Mouse (Mus musculus): Measurements from ENCODE around the gene Gfm2. TPM values are rescaled to one million over a fixed set of nuclear protein-coding genes. Genes with fewer than 3 reads are reported as not detected.

Gfm2 gene
- total RNA-seq, 2 experiments from 2014 or later: 14.5 to 20.7 TPM

DNA sequence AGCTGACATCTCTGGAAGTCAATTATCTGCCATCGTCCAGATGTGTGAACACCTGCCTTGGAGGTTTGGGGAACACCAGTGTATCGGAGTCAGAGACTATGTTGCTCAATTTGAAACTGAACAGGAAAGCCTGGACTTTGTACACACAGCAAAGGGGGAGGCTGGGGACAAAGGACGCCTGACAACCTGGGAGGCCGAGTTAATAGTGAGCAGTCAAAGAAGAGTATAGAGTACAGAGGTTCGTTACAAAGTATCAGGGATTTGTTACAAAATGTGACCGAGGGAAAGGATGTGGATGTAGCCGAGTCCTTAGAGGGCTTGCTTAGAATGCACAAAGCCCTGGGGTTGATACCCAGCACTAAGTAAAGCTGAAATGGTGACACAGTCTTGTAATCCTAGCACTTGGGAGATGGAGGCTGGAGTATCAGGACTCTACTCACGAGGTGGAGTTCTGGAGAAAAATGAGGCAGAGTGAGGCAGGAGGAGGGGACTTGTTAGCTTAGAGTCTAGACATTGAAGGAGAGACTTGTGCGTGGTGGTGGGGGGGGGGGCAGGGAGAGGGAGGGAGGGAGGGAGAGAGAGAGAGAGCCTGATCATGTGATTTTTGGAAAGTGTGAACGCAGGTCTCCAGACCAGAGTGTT, 86.7 kb downstream of the Gfm2 start:
- no peak for ATAC-seq (ENCODE audit: poor library complexity, severe bottlenecking)

DNA sequence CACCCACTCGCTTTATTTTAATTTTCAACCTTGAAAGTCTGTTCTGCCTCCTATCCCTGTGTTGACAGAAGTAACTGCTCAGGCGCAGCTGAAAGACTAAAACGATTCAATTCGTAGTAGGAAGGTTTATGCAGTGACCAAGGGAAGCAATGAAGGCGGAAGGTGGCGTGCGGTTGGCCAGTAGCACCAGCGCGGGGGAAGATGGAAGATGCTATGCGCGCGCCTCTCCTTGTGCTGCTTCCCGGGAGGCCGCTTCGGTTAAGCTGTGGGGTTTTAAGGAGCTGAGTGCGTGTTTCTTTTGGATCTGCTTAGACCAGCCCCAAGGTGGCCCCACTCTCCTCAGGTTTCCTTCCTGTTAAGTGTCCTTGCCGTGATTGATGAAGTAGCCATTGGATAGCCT, 87.4 kb downstream of the Gfm2 start:
- no peak for ATAC-seq (ENCODE audit: poor library complexity, severe bottlenecking)

DNA sequence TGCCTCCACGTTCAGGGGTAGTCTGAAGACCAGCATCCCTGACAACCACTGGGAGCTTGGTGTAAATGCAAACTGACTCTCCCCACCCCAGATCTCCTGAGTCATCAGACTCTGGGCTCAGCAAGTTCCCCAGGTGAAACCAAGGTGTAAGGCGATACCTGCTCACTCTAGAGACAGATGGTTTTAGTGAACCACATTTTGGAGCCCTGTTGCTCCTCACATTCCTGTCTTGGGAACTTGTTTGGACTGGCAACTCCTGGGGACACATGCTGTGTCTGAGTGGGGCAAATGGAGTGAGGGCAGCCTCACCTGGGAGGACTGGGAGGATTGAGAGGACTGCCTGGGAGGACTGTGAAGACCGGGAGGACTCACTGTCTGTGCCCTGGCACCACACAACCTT, 90.1 kb downstream of the Gfm2 start:
- ATAC-seq (ENCODE audit: poor library complexity, severe bottlenecking): no peak

DNA sequence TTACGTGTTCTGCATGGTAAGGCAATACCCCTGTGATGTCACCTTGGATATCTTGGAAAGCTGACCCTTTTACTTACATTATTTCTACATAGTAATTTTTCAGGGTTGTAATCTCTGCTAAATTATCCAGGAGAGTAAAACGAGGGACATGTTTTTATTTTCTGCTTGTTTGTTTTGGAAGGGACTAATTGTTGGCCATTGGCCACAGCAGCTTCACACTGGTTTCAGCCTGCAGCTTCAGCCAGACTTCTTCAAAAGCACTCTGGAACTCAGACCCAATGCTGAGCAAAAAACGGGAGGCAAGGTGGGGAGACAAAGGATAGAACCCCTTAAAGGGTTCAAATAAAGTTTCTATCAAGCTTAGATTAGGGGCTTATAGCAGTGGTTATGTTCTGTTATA, 92.4 kb downstream of the Gfm2 start:
- ATAC-seq (ENCODE audit: poor library complexity, severe bottlenecking): no peak

Other genes starting within 250 kb of the Gfm2 start
- 0.09 and 0.11 TPM in 2 replicates for gene Gcnt4, start 213.2 kb upstream of the Gfm2 start, total RNA-seq (2015)
- 0.11 TPM in 1 of 2 replicates, not detected in the other for gene Gcnt4, start 213.2 kb upstream of the Gfm2 start, total RNA-seq (2017)
- gene 1700029F12Rik, start 103.6 kb upstream of the Gfm2 start, total RNA-seq (2015): not detected in 2 replicates
- gene 1700029F12Rik, start 103.6 kb upstream of the Gfm2 start, total RNA-seq (2017): not detected in 2 replicates
- 0.05 TPM in 1 of 2 replicates, not detected in the other for gene Fam169a, start 70.7 kb upstream of the Gfm2 start, total RNA-seq (2015)
- gene Fam169a, start 70.7 kb upstream of the Gfm2 start, total RNA-seq (2017): 0.20 and 0.29 TPM in 2 replicates
- 37.0 and 37.2 TPM in 2 replicates for gene Gm6169, start 38.7 kb upstream of the Gfm2 start, total RNA-seq (2015)
- gene Gm6169, start 38.7 kb upstream of the Gfm2 start, total RNA-seq (2017): 7.2 and 8.5 TPM in 2 replicates
- gene Nsa2, start within 50 bp of the Gfm2 start, total RNA-seq (2015): 225 and 248 TPM in 2 replicates
- gene Nsa2, start within 50 bp of the Gfm2 start, total RNA-seq (2017): 333 and 335 TPM in 2 replicates
- gene Hexb, start 60.4 kb downstream of the Gfm2 start, total RNA-seq (2015): 160 and 202 TPM in 2 replicates
- gene Hexb, start 60.4 kb downstream of the Gfm2 start, total RNA-seq (2017): 125 and 139 TPM in 2 replicates
- 2.0 and 3.0 TPM in 2 replicates for gene Enc1, start 103.2 kb downstream of the Gfm2 start, total RNA-seq (2015)
- gene Enc1, start 103.2 kb downstream of the Gfm2 start, total RNA-seq (2017): 2.3 and 3.5 TPM in 2 replicates

Data from megakaryocyte, adult 5-6 weeks (primary cell).